Mouse (Mus musculus): Measurements from ENCODE around the gene Ddhd1. TPM values are rescaled to one million over a fixed set of nuclear protein-coding genes. Genes with fewer than 3 reads are reported as not detected.
A peak's percentile ranks its signal among the peaks of the same experiment; 100 is the strongest.
"Not testable (repeated sequence)": the region's sequence is repeated elsewhere in the genome, so short reads cannot be mapped to it uniquely, and the experiment has no call there.

The Ddhd1 gene
- total RNA-seq, 2 experiments from 2014 or later: 67.0 to 69.6 TPM

GRCm38 (mm10) chr14:45583494-45584027 is 74.4 kb downstream of the Ddhd1 start:
- no peak for DNase-seq
- intact Hi-C loops (cut with DNase I): no loop called here

DNA sequence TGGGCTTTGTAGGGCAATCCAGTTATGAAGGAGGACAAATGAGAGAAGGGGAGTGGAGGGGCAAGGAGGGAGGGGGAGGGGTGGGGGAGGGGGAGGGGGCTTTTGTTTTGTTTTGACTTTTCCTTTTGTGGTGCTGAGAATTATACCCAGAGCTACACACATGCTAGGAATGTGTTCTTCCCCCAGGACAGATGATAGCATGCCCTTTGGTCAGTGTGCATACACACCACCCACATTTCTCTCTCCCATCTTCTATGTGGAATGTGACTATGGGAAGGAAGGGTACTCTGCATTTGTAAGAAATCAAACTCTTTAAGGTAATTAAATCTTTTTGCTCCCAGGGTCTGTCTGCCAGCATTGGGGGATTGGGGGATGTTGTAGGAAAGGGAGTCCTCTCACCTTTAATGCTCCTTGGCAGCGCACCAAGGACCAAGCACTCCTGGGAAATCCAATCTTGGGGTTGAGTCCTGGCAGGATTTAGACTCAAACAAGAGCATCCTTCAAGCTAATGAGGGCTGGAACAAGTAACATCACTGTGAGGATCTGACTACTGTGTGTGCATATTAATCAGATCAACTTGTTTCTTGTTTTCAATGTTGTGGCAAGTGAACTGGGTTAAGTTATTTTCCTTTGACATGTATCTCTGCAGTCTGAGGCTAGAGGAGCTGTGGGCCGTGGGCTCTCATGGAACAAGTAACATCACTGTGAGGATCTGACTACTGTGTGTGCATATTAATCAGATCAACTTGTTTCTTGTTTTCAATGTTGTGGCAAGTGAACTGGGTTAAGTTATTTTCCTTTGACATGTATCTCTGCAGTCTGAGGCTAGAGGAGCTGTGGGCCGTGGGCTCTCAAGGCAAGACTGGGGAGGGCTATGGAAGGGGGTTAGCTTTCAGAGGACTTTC is 76.8 kb downstream of the Ddhd1 start:
- intact Hi-C loops (cut with DNase I): not testable (repeated sequence)
- DNase-seq: peak; percentile 62

DNA sequence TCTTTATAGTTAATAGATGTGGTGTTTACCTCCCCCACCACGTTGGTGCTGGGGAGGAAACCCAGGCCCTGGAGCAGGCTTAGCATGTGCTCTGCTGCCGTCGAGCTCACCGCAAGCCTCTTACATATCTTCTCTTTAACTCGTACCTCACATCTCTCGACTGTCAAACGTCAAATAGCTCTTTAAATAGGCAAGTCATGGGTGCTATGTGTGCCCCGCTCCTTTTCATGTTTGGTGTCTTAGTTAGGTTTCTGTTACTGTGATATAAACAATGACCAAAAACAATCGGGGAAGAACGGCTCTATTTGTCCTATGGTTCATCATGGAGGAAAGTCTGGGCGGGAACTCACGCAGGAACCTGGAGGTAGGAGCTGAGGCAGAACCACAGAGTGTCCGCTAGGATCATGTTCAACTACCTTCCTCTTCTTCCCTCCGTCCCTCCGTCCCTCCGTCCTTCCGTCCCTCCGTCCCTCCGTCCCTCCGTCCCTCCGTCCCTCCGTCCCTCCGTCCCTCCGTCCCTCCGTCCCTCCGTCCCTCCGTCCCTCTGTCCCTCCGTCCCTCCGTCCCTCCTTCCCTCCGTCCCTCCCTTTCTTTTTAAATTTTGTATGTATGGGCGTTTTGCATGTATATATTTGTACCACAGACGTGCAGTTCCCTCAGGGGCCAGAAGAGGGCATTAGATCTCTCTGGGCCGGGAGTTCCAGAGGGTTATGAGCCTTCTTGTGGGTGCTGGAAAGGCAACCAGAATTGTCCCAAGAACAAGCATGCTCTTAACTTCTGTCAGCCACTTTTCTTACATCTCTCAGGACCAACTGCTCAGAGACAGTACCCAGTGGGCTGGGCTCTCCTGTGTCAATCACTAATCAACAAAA is 91.6 kb downstream of the Ddhd1 start:
- intact Hi-C loops (cut with DNase I): no loop called here

GRCm38 (mm10) chr14:45565216-45566065 is 92.5 kb downstream of the Ddhd1 start:
- DNase-seq: peak; percentile 13
- intact Hi-C loops (cut with DNase I): no loop called here

More for the DNA sequence above, 91.6 kb downstream of the Ddhd1 start:
- peak; percentile 73 for DNase-seq

- intact Hi-C loops (cut with DNase I): no loop called here
- peak; percentile 80 for DNase-seq
Measured at GRCm38 (mm10) chr14:45563577-45563976, 94.4 kb downstream of the Ddhd1 start.

GRCm38 (mm10) chr14:45561681-45562080 is 96.3 kb downstream of the Ddhd1 start:
- intact Hi-C loops (cut with DNase I): no loop called here
- no peak for DNase-seq

DNA sequence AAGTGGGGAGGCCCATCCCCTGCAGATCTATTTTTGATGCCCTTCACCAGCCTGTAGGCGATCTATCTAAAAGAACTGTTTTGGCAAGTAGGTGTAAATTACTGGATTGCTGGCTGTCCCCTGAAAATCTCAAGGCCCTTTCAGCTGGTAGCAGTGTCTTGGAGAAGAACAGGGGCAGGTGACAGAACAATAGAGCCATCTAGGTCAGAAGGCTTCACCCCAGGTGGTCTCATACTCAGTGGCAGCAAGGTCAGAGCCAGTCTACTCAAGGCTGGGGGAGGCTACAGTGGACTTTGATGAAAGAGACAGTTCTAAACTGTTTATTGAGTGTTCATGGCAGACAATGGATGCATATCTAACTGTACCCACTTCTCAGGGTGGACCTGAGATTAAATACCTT is 98.9 kb downstream of the Ddhd1 start:
- no peak for DNase-seq
- intact Hi-C loops (cut with DNase I): no loop called here

DNA sequence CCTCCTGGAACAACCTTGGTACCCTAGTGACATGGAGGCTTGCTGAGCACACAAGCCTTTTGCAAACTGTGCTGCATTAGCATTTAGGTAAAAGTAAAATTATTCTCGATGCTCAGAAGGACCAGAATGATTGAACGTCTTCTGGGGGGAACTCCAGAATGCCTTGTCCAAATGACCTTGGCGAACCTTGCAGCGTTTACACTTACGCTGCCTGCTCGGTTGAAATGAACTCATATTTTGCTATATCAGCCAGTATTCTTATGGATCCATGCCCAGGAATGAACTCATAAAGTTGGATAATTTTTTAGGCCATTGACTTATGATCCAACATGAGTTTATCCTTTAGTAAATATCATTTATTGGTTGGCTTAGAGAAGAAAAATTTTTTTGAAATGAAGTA is 103.6 kb downstream of the Ddhd1 start:
- no peak for DNase-seq
- intact Hi-C loops (cut with DNase I): no loop called here

GRCm38 (mm10) chr14:45553854-45554253 is 104.1 kb downstream of the Ddhd1 start:
- peak; percentile 55 for DNase-seq
- intact Hi-C loops (cut with DNase I): no loop called here

DNA sequence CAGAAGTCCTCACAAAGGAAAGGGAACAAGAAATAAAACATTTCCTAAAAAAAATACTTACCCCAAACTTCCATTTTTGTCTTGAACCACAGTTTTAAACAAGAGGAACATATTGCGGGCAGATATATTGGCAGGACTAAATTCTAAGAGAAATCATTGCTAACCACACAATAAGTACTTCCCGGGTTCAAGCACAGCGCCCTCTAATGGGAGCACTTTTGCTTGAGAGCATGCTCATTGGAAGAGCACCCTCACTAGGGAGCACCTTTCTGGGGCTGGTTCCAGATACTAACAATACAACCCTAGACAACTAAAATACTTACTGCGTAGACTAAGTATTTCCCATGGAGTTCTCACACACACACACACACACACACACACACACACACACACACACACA is 105.5 kb downstream of the Ddhd1 start:
- no peak for DNase-seq
- intact Hi-C loops (cut with DNase I): no loop called here

GRCm38 (mm10) chr14:45551121-45551768 is 106.7 kb downstream of the Ddhd1 start:
- intact Hi-C loops (cut with DNase I): no loop called here
- DNase-seq: peak; percentile 41

GRCm38 (mm10) chr14:45550010-45550647 is 107.8 kb downstream of the Ddhd1 start:
- intact Hi-C loops (cut with DNase I): no loop called here
- no peak for DNase-seq

GRCm38 (mm10) chr14:45548118-45548517 is 109.8 kb downstream of the Ddhd1 start:
- DNase-seq: no peak
- intact Hi-C loops (cut with DNase I): no loop called here

- intact Hi-C loops (cut with DNase I): no loop called here
Measured at GRCm38 (mm10) chr14:45544905-45545304, 113.0 kb downstream of the Ddhd1 start.

GRCm38 (mm10) chr14:45544026-45544425 is 113.9 kb downstream of the Ddhd1 start:
- DNase-seq: no peak
- intact Hi-C loops (cut with DNase I): no loop called here

More at GRCm38 (mm10) chr14:45544905-45545304, 113.0 kb downstream of the Ddhd1 start:
- no peak for DNase-seq

GRCm38 (mm10) chr14:45539659-45540468 is 118.1 kb downstream of the Ddhd1 start:
- peak; percentile 75 for DNase-seq
- intact Hi-C loops (cut with DNase I): loop anchor here (10.0 kb wide), 1 partner anchor 115 kb away; no protein-coding TSS in a partner anchor
